Mouse (Mus musculus) skeletal muscle tissue, adult 2 months (tissue): ENCODE measurements around the gene Pkmyt1.

ENCODE experiments used
- DNase-seq: peaks from one replicate; pipeline ENCODE4 v3.0.0-alpha.2; 2012; ENCODE audit warnings: low read depth, low spot score

Gene Pkmyt1

DNA sequence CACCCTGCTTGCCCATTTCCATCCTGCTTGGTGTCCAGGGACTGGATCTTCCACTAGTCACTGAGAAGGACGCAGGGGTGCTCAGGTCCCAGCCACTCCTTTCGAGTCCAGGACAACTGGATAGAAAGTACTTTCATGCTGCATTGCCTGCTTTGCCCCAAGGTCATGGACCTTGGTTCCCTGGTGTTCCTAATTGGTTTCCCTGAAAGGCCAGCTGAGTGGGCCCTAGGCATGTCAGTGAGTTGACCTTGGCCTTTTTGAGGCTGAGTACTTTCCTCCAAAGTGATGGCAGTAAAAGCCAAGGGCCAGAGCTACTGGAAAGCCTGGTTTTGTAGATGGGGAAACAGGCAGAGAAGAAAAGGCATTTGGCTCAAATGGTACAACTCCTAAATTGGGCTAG, 4.2 kb upstream of the Pkmyt1 start:
- DNase-seq = no peak

DNA sequence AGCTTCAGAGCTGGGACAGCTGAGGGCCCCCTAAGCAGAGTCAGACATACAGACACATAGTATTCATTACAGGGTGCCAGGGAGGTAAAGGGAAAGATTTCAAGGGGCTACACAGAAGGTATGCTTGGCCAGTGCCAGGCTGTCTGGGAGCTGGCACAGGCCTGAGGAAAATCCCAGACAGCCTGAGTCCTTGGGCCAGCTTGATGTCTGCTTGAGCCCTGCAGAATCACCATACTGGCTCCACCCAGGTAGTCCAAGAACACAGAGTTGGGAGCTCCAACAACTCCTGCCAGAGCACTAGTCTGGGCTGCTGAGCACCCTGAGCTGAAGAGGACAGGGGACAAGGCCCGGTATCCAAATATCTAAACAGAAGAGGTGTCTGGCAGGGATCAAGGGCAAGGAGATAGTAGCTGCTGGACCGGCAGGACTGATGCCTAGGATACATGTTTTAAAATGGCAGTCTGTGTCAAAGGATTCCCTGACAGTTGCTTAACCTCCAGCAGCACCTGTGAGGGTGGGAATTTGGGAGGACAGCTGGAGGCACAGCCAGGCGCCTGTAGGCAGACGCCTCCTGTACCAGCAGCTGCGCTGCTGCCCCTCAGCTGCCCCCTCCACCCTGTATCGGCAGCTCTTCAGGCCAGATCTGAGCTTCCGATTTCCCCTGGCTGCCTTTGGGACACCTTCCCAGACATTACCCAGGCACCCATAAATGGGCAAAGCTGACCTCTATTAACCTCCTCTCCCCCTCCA, 3.6 kb upstream of the Pkmyt1 start, which contains the start of gene 1520401A03Rik:
Gene 1520401A03Rik (minus strand): TSS at position 408 of the 750 bp plus-strand sequence.
- DNase-seq = no peak

DNA sequence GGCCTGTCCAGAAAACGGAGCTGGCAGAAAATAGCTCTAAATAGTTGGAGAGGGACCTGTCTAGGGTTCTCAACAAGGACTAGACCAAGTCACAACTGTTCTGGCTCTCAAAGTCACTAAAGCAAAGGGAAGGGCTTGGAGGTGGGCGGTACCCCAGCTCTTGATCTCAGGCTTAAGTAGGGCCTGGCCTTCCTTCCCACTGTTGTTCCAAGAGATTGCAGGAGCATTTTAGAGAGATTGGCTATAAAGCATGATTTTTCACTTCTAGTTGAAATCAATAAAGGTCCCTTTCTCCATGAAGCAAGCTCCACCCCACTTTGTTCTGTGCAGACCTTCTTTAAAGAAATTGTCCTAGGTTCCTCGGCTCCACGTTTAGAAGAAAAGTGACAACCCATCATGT, 659 bp upstream of the Pkmyt1 start:
- no peak for DNase-seq

DNA sequence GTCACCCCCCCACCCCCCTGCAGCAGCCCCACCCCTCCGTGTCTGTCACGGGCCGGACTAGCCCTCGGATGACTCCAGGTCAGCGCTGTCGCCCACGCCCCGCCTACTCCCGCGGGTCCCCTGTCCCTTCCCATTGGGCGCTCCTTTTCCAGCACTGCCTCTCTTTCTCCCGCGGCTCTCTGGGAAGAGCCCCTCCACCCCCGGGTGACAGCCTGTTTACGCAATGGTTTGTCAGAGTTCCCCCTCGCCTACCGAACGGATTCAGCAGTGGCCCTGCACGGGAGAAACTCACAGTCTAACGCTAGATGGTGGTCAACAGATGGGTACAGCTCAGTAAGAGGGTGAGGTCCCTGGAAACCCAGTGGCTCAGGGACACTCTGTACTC, 614 bp downstream of the Pkmyt1 start:
- DNase-seq = peak; percentile 71

DNA sequence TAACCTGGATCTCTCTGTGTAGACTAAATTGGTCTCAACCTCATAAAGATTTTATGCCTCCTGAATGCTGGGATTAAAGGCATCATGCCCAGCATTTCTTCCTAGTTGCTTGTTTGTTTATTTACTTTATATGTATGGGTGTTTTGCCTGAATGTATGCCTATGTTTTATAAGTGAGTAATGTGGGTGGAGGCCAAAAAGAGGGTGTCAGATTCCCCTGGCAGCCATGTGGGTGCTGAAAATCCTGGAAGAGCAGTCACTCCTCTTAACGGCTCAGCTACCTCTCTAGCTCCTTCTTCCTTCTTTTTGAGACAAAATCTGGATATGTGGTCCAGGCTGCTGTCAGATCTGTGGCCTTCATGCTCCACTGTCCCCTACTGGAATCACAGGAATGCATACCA, 4.3 kb downstream of the Pkmyt1 start:
- no peak for DNase-seq

DNA sequence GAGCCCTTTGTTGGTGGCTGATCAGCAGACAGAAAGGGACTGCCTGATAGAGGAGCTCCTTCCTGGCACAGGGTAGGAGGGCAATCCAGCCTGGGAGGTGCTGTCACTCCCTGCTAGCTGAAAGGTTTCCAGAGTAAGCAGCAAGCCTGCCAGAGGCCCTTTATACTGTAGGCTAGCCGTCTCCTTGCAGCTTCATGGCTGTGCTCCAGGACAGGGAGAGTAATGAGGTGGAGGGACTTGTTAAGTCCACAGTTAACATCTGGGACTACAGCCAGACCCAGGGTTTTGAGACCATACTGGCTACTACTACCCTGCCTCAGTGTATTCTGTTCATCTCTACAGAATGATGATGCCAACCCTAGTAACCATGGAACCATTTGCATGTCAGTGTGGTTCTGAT, 8.2 kb downstream of the Pkmyt1 start:
- DNase-seq = no peak

DNA sequence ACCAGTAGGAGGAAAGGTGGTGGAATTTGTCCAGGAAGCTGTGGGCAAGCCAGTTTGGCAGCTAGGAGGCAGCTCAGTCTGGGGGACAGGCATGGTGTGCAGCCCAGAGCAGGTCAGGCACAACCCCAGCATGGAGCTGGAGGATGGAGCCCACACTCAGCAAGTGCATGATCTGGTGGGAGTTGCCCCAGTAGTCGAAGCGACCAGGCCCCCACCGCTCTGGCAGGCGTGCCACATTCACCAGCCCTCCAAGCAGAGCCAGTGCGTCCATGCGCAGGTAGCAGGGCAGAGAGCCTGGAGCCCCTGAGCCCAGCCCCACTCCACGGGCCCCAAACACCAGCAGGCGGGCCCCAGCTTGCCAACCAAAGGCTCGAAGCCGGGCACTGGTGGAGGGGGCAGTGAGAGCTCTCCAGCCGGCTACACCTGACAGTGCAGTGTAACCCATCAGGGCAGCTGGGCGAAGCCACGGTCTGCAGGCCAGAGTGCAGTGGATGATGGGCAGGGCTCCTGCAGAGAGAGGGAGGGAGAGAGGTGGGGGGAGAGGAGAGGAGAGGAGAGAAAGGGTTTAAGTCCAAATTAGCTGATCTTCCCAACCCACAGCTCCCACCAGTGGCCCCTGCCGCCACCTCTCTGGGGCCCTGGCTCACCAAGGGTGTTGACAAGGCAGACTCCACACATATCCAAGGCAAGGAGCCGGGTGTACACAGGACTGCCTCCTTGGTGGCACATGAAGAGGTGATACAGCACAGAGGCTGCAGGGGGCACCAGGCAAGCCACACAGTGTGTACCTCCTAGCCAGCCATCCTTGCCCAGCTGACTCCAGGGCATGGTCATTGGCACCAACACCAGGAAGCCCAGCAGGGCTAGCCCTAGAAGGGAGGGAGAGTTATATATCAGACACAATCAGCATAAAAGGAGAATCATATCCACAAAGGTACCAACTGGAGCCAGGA, 11.6 kb downstream of the Pkmyt1 start:
- no peak for DNase-seq

DNA sequence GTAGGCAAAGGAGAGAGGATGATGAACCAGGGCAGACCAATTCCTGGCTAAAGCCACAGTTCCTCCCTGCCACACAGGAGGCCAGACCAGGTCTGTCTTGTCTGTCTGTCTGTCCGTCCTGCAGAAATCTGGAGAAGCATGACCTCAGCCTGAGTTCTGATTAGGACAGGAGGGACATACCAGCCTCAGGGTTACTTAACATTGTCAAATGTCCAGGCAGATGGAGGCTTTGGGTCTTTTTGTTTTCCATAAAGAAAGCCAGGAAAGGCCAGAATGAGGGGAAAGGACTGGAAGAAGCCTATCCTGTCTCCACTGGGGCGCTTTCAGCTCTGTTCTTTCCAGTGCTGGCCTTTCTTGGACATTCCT, 12.7 kb downstream of the Pkmyt1 start:
- DNase-seq = no peak

DNA sequence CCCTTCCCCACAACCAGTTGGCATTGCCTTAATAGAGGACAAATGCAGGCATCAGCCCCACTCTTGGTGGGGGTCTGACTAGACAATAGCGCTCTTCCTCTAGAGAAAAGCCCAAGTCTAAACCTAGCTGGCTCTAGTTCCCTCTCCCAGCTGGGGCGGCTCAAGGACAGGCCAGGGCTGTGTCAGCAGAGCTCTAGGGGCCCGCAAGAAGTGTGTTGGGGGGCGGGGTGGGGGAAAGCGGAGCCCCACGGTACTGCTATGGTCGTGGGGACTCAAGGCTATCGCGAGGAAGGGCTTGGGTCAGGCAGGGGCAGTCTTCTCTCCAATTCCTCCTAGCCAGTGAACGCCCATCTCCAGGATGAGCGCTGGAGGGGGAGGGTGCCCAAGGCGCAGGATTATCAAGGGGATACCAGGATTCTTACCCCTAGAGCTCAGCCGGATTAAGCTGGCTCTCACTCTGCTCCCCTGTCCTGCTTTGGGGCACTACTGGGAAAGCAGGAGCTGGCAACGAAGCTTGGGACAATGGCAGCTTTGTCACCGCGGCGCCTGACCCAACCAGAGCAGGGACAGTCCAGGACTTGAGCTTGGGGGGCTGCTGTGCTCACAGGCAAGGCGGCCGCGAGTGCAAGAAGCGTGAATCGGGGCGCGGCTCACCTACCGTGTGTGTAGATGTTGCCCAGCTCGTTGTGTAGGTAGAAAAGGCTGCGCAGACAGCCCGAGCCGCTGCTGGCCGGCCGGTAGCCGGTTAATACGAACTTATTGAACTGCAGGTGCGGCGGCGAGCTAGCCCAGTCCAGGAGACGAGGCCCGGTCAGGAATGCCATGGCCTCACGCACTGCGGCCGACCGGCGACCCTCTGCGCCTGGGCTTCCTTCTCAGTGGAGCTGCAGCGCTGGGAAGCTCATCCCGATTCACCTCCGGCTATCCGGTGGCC, 13.3 kb downstream of the Pkmyt1 start:
- no peak for DNase-seq

DNA sequence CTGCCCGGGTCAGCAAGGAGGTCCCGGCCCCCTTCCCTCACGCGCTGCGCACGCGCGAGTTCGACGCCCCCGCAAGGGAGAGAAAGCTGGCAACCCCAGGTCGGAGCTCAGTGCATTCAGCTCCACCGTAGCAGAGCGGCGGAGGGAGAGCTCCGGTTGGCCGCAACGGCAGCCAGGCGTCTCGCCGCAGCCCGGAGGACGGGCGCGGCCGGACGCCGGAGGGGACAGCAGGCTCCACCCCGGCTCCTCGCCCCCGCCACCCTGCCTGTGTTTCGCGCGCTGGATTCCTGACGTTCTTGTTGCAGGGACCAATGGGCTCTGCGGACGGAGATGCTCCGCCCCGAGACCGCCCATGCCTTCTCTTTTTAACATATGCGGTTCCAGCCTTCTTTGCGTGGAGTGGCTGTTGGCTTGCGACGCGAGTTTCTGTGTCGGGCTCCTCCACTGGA, 14.0 kb downstream of the Pkmyt1 start:
- peak; percentile 76 for DNase-seq

DNA sequence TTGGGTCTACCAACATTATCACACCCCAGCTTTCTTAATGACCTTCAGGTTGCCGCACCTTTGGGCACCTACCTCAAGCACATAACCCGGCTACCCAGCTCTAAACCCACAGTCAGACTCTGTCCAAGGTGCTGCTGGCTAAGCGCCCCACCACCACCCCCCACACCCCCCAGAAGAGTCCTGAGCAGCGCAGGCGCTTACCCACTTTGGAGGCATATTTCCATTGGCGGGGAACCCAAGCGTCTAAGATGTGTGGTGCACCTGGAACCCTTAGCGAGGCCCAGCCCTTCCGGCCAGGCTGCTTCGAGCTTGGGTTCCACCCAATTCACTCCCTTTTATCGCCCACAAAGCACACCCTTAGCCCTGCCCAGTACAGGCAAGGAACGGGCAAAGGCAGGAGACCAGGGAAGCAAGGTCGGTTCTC, 14.5 kb downstream of the Pkmyt1 start, which contains the start of gene Paqr4:
Gene Paqr4 (minus strand): TSS at position 270 of the 424 bp plus-strand sequence.
- no peak for DNase-seq

DNA sequence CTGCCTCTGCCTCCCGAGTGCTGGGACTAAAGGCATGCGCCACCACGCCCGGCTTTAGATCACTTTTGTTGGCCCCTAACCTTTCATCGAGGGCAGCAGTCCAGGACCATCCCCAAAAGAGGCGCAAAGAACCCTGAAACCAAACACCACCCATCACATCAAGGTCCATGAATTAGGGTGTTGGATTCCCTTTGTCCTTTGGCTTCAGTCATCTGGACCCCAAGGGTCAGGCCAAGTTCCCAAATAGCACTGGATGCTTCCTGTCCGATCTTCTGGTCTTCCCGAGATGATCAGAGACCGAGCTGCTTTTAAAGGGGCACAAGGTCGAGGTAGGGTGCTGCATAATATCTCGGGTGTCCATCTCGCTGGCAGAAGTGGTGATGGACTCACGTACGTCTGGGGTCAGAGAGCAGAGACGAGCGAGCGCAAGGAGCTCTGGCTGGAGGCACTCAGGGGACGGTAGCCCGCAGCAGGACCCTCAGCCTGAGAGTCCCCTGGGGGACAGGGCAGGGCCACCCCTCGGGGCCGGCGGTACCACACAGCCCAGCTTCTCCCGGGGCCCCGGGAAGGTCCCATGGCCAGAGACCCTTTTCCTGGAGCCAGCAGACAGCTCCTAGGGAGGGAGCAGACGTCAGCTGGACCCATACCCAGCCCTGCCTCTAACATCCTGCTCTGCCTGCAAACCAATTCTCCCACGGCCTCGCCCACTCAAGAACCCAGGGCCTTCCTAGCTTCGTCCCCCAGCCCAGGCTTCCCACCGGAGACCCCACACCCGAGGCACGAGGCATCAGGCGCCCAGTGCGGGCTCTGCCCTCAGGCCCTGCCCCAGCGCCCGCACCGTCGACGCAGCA, 15.4 kb downstream of the Pkmyt1 start:
- no peak for DNase-seq

DNA sequence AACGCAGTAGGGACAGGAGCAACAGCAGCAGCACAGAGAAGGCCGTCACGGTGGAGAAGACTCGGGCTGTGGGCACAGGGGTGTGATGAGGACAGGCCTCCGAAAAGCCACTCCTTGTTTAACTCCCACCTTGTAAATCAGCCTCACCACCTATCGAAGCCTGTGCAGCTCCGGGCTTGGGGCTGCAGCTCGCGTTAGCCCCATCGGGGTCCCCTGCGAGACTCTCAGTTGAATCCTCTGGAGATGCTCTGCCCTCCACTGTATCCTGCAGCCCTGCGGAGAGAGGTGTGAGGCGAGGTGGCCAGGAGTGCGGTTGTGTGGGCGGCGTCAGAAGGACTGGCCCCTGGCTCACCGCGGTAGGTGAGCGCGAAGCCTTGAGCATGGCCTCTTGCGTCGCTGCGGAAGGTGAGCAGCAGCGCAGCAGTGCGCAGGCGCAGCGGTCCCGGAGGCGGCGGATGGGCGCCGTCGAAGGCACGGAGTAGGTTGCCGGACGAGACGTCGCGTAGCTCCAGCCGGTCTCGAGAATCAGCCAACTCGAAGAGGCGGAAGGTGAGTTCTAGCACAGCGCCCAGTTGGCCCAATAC, 16.2 kb downstream of the Pkmyt1 start:
- DNase-seq = no peak

DNA sequence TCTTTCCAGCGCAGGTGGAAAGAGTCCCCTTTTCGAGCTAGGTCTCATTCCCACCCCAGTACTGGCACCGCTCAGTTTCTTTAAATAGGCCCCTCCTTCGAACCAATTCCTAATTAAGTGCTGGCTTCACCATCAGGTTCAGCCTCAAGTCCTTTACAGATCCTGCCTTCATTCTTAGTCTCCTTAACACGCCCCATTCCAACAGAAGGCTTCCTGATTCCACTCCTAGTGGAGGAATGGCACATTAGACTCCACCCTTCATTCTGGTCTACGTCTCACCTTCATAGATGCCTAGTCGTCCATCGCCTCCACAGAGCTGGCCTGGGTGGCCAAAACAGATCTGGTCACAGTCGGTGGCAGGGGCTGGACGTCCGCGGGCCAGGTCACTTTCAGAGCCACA, 16.8 kb downstream of the Pkmyt1 start:
- DNase-seq = no peak

DNA sequence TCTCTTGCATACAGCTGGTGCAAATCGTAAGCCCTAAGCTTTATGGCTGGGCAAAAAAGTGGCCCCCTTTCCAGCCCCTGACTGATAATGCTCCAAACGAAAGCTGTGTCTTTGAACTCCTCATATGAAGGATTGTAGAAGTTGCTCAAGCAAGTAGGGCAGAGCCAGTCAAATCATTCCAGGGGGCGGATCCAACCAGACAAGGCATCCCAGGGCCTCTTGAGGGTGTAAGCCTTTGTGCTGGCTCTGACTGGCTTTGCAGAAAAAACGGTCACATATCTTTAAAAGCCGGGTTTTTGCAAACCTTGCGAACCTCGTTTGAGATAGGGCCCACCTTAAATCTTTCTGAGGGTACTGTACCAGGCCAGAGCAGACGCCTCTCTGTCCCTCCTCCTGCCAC, 17.9 kb downstream of the Pkmyt1 start:
- no peak for DNase-seq

DNA sequence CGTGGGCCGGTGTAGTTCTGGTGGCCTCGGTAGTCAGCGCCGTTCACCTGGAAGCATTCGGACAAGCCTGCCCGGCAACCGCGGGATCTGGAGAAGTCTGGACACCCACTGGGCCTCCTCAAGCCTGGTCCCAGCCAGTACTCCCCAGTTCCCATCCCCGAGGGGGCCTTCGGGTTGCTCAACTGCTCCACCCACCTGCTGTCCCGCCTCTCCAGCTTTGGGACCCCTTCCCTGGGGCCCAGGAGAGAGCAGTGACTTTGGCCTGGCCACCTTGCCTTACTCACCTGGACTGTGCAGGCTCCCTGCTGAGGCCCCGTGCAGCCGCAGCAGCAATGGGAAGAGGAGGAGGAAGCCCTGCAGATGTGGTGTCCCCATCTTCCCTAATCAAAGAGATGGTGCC, 18.5 kb downstream of the Pkmyt1 start:
- DNase-seq = no peak

DNA sequence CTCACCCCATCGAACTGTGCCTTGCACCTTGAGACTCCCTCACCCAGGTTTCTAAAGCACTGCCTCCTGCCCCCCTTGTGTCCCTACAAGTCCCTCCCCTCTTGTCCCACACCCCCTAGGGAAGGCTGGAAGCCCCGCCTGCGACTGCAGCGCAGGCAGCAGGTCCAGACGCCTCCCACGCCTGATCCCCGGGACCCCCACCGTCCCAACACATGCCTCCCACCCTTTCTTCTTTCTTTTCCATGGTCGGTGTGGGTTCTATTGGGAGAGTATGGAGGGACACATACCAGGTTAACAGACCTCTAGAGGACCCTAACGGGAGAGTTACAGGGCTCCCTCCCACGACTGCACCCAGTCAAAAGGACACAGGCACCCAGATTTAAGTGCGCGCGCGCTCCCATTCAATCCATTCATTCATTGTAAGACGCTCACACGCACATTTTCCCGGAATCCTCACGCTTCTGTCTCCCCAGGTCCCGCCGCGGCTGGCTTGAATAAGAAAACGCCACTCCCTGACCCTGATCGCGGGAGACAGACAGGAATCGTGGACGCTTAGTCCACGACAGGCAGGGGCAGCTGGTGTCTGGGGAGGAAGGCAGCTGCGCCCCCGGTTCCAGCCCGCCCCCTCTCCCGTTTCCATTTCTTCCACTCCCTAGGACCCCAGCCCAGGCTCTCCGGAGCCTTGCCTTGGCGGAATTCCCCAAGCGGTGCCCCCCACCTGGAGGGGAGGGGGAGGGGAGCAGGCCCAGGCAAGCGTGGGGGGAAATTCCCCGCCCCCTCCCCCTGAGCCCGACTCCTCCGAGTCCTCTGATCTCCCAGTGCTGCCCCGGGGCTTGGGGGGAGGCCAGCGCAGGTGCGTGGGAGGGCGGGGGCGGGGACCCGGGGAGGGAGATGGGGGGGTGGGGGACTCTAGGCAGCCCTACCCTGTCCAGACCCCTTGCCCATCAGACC, 19.4 kb downstream of the Pkmyt1 start, which contains the start of gene Kremen2:
Gene Kremen2 (minus strand): TSS at position 533 of the 951 bp plus-strand sequence.
- no peak for DNase-seq

DNA sequence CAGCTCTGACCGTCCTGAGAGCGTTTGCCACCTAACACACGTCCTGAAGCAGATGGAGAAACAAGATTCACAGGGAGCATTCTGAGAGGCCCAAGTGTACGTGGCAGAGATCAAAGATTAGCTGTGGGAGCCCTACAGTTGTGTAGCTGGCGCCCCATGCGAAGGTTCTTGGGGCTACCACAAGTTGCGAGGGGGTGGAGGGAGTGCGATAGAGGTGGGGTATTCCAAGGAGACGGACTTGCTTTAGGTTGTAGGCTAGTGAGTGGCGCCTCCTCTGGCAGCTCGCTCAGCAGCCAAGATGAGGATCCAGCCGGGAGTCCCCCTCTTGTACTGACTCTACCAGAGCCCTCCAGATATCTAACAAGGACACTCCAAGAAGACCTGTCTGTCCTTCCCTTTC, 20.2 kb downstream of the Pkmyt1 start:
- DNase-seq = no peak

DNA sequence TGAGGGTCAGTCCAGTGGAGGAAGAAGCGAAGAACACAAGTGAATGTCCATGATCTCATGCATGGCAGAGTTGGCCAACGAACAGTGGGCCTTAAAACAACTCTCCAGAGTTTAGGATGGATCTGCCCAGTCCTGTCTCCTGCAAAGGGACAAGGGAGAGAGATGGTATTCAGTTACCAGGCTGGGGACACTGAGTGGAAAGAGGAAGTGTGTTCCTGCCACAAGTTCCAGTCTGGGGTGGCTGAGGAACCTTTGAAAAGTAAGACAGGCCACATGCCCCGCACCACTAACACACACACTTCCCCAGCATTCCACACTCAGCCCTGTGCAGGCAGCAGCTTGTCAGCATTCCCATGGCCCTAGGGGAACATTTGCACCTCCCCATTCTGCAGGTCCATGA, 20.6 kb downstream of the Pkmyt1 start:
- no peak for DNase-seq
